9 mouse cellular contexts compared by ENCODE assay signal in the genomic region with DNA sequence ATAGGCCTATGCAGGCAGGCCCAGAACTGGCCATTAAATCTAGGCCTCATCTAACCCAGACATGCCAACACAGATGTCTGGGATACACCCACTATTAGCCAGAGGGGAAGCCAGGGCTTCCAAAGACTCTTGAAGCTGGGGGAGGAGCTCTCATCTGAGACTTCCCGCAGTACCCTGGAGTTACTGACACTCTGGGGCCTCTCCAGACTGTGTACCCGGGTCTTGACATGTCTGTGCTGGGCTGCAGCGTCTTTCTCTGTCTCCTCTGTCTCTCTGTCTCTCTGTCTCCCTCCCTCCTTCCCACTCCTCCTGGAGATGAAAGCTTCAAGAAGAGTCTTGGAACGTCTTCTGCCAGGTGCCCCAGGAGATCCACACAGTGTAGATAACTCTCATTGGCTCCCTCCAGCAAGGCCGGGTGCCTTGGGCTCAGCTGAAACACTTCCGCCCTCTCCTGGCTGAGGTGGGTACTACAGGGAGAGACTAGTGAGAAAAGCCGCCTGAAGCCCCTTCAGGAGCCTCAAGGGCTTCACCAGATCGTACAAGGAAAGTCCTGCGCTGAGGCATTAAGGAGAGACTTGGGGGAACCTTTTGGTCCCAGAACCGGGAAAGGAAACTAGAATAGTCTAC. TPM values are rescaled to one million over a fixed set of nuclear protein-coding genes. Genes with fewer than 3 reads are reported as not detected.
DNase-seq lines count a peak whose midpoint lies in the region; ATAC-seq and TF ChIP-seq lines count a peak whose summit lies in the region.
"Had no signal": no experiment of that assay in that cellular context is flagged by ENCODE, and none has a peak within 500 bp of the region (broad histone marks: within the 10 kb centered on the region; RNA-seq: fewer than 3 reads in every experiment).

No protein-coding gene starts in this region.

- H3K9ac ChIP-seq in ES-Bruce4 (ENCODE audit: low read depth, poor library complexity, severe bottlenecking): no peak overlapping the region
- no peak overlapping the region for H3K9ac ChIP-seq in lung, embryonic 16.5 days (ENCODE audit: low read length)
- H3K9ac ChIP-seq: limb, embryonic 15.5 days had no signal

- H3K27me3 ChIP-seq in ES-Bruce4 (ENCODE audit: control insufficient read depth, insufficient read depth, low read length, poor library complexity, severe bottlenecking): no peaks in the 10 kb centered on the region
- no peaks in the 10 kb centered on the region for H3K27me3 ChIP-seq in lung, embryonic 16.5 days (ENCODE audit: control insufficient read depth, insufficient read depth, low read depth, low read length)

- TF ChIP-seq EP300 in ES-Bruce4 (IDR thresholded peaks at IDR 0.05; ENCODE audit: insufficient read depth, low read depth, low read length): no peak

- DNase-seq in adrenal gland, postnatal 4 days (ENCODE audit: low spot score in 2 of 2): peak; percentile 55 to 75
- peak; percentile 77 to 91 for DNase-seq in heart, postnatal 14 days
- DNase-seq in layer of hippocampus, adult 8-10 months (ENCODE audit: low spot score in 2 of 2): peak; percentile 38 to 88
- peak; percentile 86 for DNase-seq in retina, postnatal 1 day
- DNase-seq in thymus, postnatal 36 days: peak; percentile 81 to 86

- H3K36me3 ChIP-seq in ES-Bruce4 (ENCODE audit: control insufficient read depth, insufficient read depth, low read length, poor library complexity, severe bottlenecking): no peaks in the 10 kb centered on the region
- no peaks in the 10 kb centered on the region for H3K36me3 ChIP-seq in lung, embryonic 16.5 days (ENCODE audit: control insufficient read depth, insufficient read depth, low read length)
- H3K36me3 ChIP-seq: limb, embryonic 15.5 days had no signal

- peak; percentile 84 for TF ChIP-seq CTCF in ES-Bruce4 (IDR thresholded peaks at IDR 0.05; ENCODE audit: low read depth, low read length)
- TF ChIP-seq CTCF in embryonic fibroblast, embryonic 13.5 days (IDR thresholded peaks at IDR 0.05; ENCODE audit: borderline replicate concordance, insufficient read depth, low read length): peak; percentile 72

- no peak overlapping the region for H3K4me3 ChIP-seq in ES-Bruce4 (ENCODE audit: low read depth, low read length)
- H3K4me3 ChIP-seq in embryonic fibroblast, embryonic 13.5 days (ENCODE audit: insufficient read depth, low read length): no peak overlapping the region
- H3K4me3 ChIP-seq in lung, embryonic 16.5 days (ENCODE audit: low read length): no peak overlapping the region
- H3K4me3 ChIP-seq: limb, embryonic 15.5 days had no signal

- H3K9me3 ChIP-seq in ES-Bruce4 (replicated peaks; ENCODE audit: control insufficient read depth, insufficient read depth, low read length, poor library complexity, severe bottlenecking): no peaks in the 10 kb centered on the region
- H3K9me3 ChIP-seq in lung, embryonic 16.5 days (ENCODE audit: control insufficient read depth, low read length): no peaks in the 10 kb centered on the region
- H3K9me3 ChIP-seq: limb, embryonic 15.5 days had no signal

- TF ChIP-seq POLR2A in ES-Bruce4 (IDR thresholded peaks at IDR 0.05; ENCODE audit: insufficient read depth, low read length): no peak
- no peak for TF ChIP-seq POLR2A in embryonic fibroblast, embryonic 13.5 days (IDR thresholded peaks at IDR 0.05; ENCODE audit: low read depth, low read length)

- 12% methylated on average over 10 of the region's 10 CpGs for WGBS in lung, embryonic 16.5 days

- no peak overlapping the region for H3K27ac ChIP-seq in ES-Bruce4 (ENCODE audit: insufficient read depth, low read length)
- no peak overlapping the region for H3K27ac ChIP-seq in embryonic fibroblast, embryonic 13.5 days (ENCODE audit: insufficient read depth, low read length)
- no peak overlapping the region for H3K27ac ChIP-seq in lung, embryonic 16.5 days (ENCODE audit: low read length)
- H3K27ac ChIP-seq: limb, embryonic 15.5 days had no signal

- H3K4me2 ChIP-seq in lung, embryonic 16.5 days (ENCODE audit: low read depth, low read length): no peak overlapping the region
- H3K4me2 ChIP-seq: limb, embryonic 15.5 days had no signal

- no peaks in the 10 kb centered on the region for H3K4me1 ChIP-seq in ES-Bruce4 (ENCODE audit: control insufficient read depth, insufficient read depth, low read length)
- no peaks in the 10 kb centered on the region for H3K4me1 ChIP-seq in embryonic fibroblast, embryonic 13.5 days (ENCODE audit: control insufficient read depth, insufficient read depth, low read length)
- no peaks in the 10 kb centered on the region; the same call in 1 of the 2 replicates for H3K4me1 ChIP-seq in lung, embryonic 16.5 days (replicated peaks; ENCODE audit: control insufficient read depth, insufficient read depth, low read length)

- peak; percentile 23; the same call in 1 of the 2 replicates for ATAC-seq in lung, embryonic 16.5 days (ENCODE audit: low read depth)

- intact Hi-C loops in heart, postnatal 14 days (cut with DNase I): loop anchor here (1.0 to 2.0 kb wide), 2 partner anchors 79 to 157 kb away; no protein-coding TSS in a partner anchor

RNA-seq across cellular contexts. Expression of a gene that starts 23.9 kb away (rescaled TPM):
- 11.9 and 14.5 TPM in 2 replicates for polyA plus RNA-seq in ES-Bruce4 (2011; ENCODE audit: insufficient read depth, insufficient read length, low read depth, missing spikeins)
- under 1 TPM; 0.59 TPM for total RNA-seq in adrenal gland, postnatal 4 days (2021)
- 4.2 and 8.0 TPM in 2 replicates for polyA plus RNA-seq in embryonic fibroblast, embryonic 13.5 days (2011; ENCODE audit: insufficient read length, low read depth, missing spikeins)
- total RNA-seq in heart, postnatal 14 days (2021): under 1 TPM; 0.12 to 0.41 TPM
- total RNA-seq in layer of hippocampus, adult 8-10 months (2022): 1 to 10 TPM; 1.7 to 2.8 (median 2.1) TPM
- 0.98 and 1.2 TPM in 2 replicates for polyA plus RNA-seq in lung, embryonic 16.5 days (2015; fragmentation: Nextera tagmentation; extraction: Ambion mirVana)
